Mouse (Mus musculus): Measurements from ENCODE around the gene Fyn. TPM values are rescaled to one million over a fixed set of nuclear protein-coding genes. Genes with fewer than 3 reads are reported as not detected.
A peak's percentile ranks its signal among the peaks of the same experiment; 100 is the strongest.

Fyn gene
- polyA plus RNA-seq, 1 experiment from 2014 or later, result 85.0 TPM

DNA sequence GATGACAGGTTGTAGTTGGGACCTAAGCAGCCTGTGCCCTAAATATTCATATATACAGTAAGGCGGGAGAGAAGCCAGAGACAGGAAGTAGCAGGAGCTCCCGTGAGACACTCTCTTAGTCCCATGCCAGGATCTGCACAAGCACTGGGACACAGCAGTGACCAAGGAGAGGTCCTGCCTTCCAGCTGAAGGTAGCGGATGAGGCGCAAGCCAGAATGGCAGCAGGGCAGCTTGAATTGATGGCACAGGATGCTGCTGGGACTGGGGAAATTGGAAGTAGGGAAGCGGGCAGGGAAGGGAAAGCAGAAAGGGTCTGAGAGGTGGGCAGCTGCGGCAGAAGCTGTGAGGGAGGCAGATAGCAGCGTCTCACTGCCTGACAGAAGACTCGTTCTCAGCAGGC is 81.7 kb downstream of the Fyn start:
- no peaks in the 10 kb centered on the region for H3K27me3 ChIP-seq (replicated peaks; ENCODE audit: control insufficient read depth, insufficient read depth, low read length)
- peaks cover 7% of the 10 kb centered on the region; the same call in 1 of the 2 replicates for H3K4me1 ChIP-seq (ENCODE audit: control insufficient read depth, insufficient read depth, low read length)
- ATAC-seq (no peak), DNase-seq (ENCODE audit: low spot score) (no peak)
- H3K4me2 ChIP-seq (ENCODE audit: low read length), result no peak overlapping the region
- no peak overlapping the region for H3K4me3 ChIP-seq (ENCODE audit: low read depth, low read length)
- WGBS, result 77% methylated on average over 8 of the region's 8 CpGs
- H3K9ac ChIP-seq (ENCODE audit: low read length), result no peak overlapping the region
- H3K27ac ChIP-seq (ENCODE audit: low read depth, low read length), result peak overlapping the region; percentile 45; the same call in 1 of the 2 replicates
- H3K36me3 ChIP-seq (ENCODE audit: control insufficient read depth, insufficient read depth, low read length), result peaks cover 1% of the 10 kb centered on the region; the same call in 1 of the 2 replicates
- H3K9me3 ChIP-seq (replicated peaks; ENCODE audit: control insufficient read depth, low read length), result no peaks in the 10 kb centered on the region

DNA sequence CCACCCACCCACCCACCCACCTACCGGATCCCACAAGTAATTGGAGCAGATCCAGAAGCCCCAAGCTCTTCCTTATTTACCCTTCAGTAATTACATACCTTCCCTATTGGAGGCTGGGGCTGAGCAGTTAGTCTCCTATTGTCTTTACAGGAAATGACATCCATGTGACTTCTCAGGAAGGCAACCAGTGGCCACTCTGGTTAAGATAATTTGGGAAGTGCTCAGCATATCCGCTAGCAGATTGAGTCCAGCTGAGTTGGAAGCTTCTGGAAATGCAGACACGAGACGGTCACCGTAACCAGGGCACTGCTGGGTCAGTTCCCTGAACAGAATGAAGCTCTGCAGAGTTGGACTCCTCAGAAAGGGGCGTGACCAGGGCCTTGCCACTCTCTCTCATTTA is 82.4 kb downstream of the Fyn start:
- no peak for ATAC-seq
- Histone ChIP-seq H3K36me3 (ENCODE audit: control insufficient read depth, insufficient read depth, low read length) (peaks cover 5% of the 10 kb centered on the region; the same call in 1 of the 2 replicates), H3K4me2 (ENCODE audit: low read length) (no peak overlapping the region), H3K9me3 (replicated peaks; ENCODE audit: control insufficient read depth, low read length) (no peaks in the 10 kb centered on the region), H3K4me1 (ENCODE audit: control insufficient read depth, insufficient read depth, low read length) (peaks cover 7% of the 10 kb centered on the region; the same call in 1 of the 2 replicates), H3K9ac (ENCODE audit: low read length) (no peak overlapping the region), H3K27ac (ENCODE audit: low read depth, low read length) (no peak overlapping the region), H3K27me3 (replicated peaks; ENCODE audit: control insufficient read depth, insufficient read depth, low read length) (no peaks in the 10 kb centered on the region), H3K4me3 (ENCODE audit: low read depth, low read length) (no peak overlapping the region)
- DNase-seq (ENCODE audit: low spot score), result no peak
- WGBS, result 82% methylated on average over 6 of the region's 6 CpGs

DNA sequence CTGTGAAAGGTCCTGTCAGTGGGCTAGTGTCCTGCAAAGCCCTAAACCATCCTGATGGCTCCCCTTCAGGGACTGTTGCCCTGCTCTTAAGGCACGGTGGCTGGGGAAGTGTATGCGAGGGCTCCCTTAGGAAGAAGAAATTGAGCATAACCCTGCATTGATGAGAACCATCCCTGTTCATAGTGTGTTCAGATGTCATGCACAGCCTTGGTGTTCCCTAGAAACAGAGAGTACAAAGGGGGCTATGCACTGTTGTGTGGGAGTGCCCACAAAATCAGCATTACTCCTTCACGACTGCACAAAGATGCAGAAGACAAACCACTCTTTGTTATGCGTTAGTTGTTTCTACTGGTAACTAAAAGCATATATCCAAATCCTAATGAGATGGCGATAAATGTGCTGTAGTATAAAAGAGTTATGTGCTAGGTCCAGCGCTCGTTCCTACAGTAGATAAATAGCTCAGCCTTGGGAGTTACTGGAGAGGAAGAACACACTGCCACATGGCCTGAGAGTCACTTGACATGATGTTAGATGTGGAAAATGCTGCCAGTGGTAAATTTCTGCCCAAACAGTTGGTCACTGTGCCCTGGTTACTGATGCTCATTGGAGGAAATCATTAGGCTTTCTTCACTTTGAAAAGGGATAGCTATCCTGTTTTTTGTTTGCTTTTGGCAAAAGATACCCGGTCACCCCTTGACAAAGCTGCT is 83.4 kb downstream of the Fyn start:
- Histone ChIP-seq H3K27ac (ENCODE audit: low read depth, low read length) (no peak overlapping the region), H3K9ac (ENCODE audit: low read length) (no peak overlapping the region), H3K9me3 (replicated peaks; ENCODE audit: control insufficient read depth, low read length) (no peaks in the 10 kb centered on the region), H3K4me2 (ENCODE audit: low read length) (no peak overlapping the region), H3K4me3 (ENCODE audit: low read depth, low read length) (no peak overlapping the region), H3K36me3 (ENCODE audit: control insufficient read depth, insufficient read depth, low read length) (peaks cover 5% of the 10 kb centered on the region; the same call in 1 of the 2 replicates), H3K27me3 (replicated peaks; ENCODE audit: control insufficient read depth, insufficient read depth, low read length) (no peaks in the 10 kb centered on the region), H3K4me1 (ENCODE audit: control insufficient read depth, insufficient read depth, low read length) (peaks cover 12% of the 10 kb centered on the region; the same call in 1 of the 2 replicates)
- DNase-seq (ENCODE audit: low spot score) (no peak), ATAC-seq (no peak)
- WGBS, result 56% methylated on average over 8 of the region's 8 CpGs

DNA sequence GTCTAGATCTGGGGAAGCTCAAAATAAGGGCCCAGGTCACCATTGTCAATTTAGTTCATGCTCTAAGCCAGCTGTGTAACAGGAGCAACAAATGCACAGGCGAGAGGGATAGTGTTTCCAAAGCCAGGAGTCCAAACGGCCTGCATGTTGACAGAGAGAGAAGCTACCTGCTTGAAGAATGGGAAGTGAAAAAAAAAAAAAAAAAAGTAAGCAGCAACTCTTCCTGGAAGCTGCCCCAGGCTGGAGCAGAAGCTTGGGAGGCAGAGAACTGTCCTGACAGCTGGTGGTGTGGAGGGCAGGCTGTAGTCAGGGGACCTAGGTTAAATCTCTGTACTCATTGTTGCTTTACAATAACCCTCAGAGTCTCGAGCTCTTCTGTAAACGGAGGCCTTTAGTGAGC is 86.7 kb downstream of the Fyn start:
- H3K27ac ChIP-seq (ENCODE audit: low read depth, low read length), result no peak overlapping the region
- H3K9ac ChIP-seq (ENCODE audit: low read length), result no peak overlapping the region
- ATAC-seq (no peak), DNase-seq (ENCODE audit: low spot score) (no peak)
- H3K4me1 ChIP-seq (ENCODE audit: control insufficient read depth, insufficient read depth, low read length), result peaks cover 36% of the 10 kb centered on the region
- H3K36me3 ChIP-seq (ENCODE audit: control insufficient read depth, insufficient read depth, low read length), result peaks cover 5% of the 10 kb centered on the region; the same call in 1 of the 2 replicates
- H3K27me3 ChIP-seq (replicated peaks; ENCODE audit: control insufficient read depth, insufficient read depth, low read length), result no peaks in the 10 kb centered on the region
- no peak overlapping the region for H3K4me2 ChIP-seq (ENCODE audit: low read length)
- 49% methylated on average over 4 of the region's 4 CpGs for WGBS
- H3K9me3 ChIP-seq (replicated peaks; ENCODE audit: control insufficient read depth, low read length), result no peaks in the 10 kb centered on the region
- no peak overlapping the region for H3K4me3 ChIP-seq (ENCODE audit: low read depth, low read length)

DNA sequence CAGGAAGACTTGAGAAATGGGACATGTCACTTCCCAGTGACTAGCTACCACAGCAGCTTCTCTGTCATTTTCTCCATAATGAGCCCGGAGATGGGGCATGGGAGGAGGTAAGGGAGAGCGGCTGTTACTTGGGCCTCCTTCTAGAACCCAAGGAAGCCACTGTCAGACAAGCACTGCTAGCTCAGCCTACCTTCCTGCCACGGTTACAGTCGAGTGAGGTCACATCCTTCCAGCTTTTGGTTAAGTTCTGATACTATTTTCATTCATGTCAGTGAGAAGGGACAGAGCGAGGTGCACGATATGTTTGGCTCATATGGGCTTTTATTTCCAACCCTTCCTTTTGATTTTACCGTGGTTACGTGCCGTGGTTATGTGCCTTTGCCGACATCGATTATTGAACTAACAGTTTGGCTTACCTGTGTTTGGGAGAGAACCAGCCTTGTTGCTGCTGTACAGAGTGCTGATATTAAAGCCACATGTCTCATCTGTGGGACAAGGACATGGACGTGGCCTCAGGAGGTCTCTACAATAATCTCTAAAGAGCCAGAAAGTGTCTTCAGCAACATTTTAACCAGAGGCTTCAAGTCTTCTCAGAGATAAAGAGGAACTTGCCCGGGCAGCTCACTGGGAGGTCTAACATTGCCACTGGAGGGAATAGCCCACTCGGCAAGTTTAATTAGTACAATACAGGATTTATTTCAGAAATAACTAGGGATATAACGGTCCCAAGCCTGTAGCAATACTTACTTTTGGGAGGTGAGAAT is 87.4 kb downstream of the Fyn start:
- WGBS, result 84% methylated on average over 15 of the region's 15 CpGs
- H3K4me1 ChIP-seq (ENCODE audit: control insufficient read depth, insufficient read depth, low read length), result peaks cover 40% of the 10 kb centered on the region
- no peak for DNase-seq (ENCODE audit: low spot score)

DNA sequence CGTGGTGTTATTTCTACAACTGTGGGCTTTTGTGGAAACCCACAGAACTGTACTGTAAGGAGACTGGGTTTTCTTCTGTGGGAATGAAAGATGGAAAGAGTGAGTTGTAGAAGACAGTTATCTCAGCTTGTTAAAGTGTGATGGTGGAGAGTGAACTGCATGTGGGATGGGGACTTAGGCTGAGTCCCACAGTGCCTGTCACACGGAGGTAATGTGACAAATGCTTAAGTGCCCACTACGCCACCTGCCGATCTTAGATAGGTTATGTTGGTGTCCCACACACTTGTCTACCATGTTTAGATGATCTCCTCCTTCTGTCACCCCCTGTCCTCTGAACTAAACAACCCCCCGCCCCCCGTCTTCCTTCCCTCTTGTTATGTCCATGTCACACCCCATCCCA is 88.1 kb downstream of the Fyn start:
- Histone ChIP-seq H3K4me1 (ENCODE audit: control insufficient read depth, insufficient read depth, low read length) (peaks cover 43% of the 10 kb centered on the region), H3K4me3 (ENCODE audit: low read depth, low read length) (no peak overlapping the region), H3K27me3 (replicated peaks; ENCODE audit: control insufficient read depth, insufficient read depth, low read length) (no peaks in the 10 kb centered on the region), H3K27ac (ENCODE audit: low read depth, low read length) (0 out of 2 replicates have a peak overlapping the region, but pooled peaks have one; percentile 30), H3K9me3 (replicated peaks; ENCODE audit: control insufficient read depth, low read length) (no peaks in the 10 kb centered on the region), H3K36me3 (ENCODE audit: control insufficient read depth, insufficient read depth, low read length) (peaks cover 5% of the 10 kb centered on the region; the same call in 1 of the 2 replicates), H3K4me2 (ENCODE audit: low read length) (no peak overlapping the region), H3K9ac (ENCODE audit: low read length) (no peak overlapping the region)
- DNase-seq (ENCODE audit: low spot score), result no peak
- WGBS, result 89% methylated on average over 6 of the region's 6 CpGs
- no peak for ATAC-seq

More for the DNA sequence above, 87.4 kb downstream of the Fyn start:
- no peaks in the 10 kb centered on the region for H3K27me3 ChIP-seq (replicated peaks; ENCODE audit: control insufficient read depth, insufficient read depth, low read length)
- H3K36me3 ChIP-seq (ENCODE audit: control insufficient read depth, insufficient read depth, low read length), result peaks cover 5% of the 10 kb centered on the region; the same call in 1 of the 2 replicates
- no peak overlapping the region for H3K9ac ChIP-seq (ENCODE audit: low read length)
- H3K4me3 ChIP-seq (ENCODE audit: low read depth, low read length), result no peak overlapping the region
- ATAC-seq, result no peak
- H3K4me2 ChIP-seq (ENCODE audit: low read length), result no peak overlapping the region
- no peak overlapping the region for H3K27ac ChIP-seq (ENCODE audit: low read depth, low read length)
- H3K9me3 ChIP-seq (replicated peaks; ENCODE audit: control insufficient read depth, low read length), result no peaks in the 10 kb centered on the region

DNA sequence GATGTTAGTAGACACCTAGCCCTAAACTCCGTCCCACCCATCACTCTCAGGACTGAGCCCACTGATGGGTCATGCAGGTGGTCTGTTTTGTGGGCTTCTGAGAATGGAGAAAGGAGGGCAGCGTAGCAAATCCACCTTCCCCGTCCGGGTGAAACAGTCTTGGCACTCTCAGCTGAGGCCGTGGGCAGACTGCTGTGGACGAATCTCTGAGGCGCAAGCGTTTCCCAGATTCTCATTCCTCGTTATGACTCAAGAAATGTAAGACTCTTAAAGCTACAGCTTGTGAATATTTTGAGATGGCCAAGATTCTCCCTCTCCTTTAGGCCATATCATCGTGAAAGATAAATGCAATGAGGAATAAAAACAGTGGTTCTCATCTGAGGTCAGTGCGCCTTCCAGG is 88.6 kb downstream of the Fyn start:
- Histone ChIP-seq H3K36me3 (ENCODE audit: control insufficient read depth, insufficient read depth, low read length) (peaks cover 5% of the 10 kb centered on the region; the same call in 1 of the 2 replicates), H3K27ac (ENCODE audit: low read depth, low read length) (0 out of 2 replicates have a peak overlapping the region, but pooled peaks have one; percentile 30), H3K4me2 (ENCODE audit: low read length) (no peak overlapping the region), H3K9ac (ENCODE audit: low read length) (0 out of 2 replicates have a peak overlapping the region, but pooled peaks have one; percentile 18), H3K4me3 (ENCODE audit: low read depth, low read length) (no peak overlapping the region), H3K27me3 (replicated peaks; ENCODE audit: control insufficient read depth, insufficient read depth, low read length) (no peaks in the 10 kb centered on the region), H3K4me1 (ENCODE audit: control insufficient read depth, insufficient read depth, low read length) (peaks cover 48% of the 10 kb centered on the region), H3K9me3 (replicated peaks; ENCODE audit: control insufficient read depth, low read length) (no peaks in the 10 kb centered on the region)
- DNase-seq (ENCODE audit: low spot score) (no peak), ATAC-seq (no peak)
- WGBS, result 87% methylated on average over 11 of the region's 11 CpGs

DNA sequence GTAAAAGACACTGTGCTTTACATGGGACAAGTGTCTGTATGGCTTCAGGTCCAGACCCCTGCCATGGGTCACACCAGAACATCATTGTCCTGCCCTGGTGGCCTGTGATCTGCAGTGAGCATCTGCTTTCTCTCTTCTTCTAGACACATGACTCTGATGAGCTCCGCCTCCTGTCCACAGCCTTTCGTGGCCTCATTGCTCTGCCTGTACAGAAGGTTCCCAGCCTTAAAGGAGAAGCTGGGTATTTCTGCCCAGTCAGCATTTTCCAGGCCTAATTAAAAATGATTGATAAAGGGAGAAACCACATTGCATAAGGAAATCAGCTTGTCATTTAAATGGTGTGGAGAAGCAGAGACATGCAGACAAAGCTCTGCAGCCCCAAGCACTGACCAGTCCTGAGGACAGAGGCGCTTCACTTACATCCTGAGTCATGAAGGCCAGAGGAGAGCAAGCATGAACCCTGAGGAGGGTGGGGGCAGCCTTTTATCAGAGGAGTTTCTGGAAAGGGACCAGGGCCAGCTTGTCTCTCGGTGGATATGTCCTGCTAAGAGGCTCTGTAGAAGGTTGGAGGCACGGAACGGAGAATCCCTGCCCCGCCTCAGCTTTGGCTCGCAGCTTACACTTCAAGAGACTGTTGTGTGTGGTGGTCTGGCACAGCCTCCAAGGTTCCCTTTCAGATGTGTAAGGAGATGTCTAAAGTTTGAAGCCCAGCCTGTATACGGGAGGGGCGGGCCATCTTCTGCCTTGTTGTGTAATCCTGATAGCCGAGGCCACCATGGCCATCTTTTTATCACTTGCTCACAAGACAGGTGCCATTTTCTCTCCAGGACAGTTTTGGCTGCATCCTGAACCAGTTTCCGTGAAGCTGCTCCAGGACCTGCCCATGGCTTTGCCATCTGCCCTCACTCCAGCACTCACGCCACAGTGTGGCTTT is 90.4 kb downstream of the Fyn start:
- ATAC-seq (peak; percentile 54), DNase-seq (ENCODE audit: low spot score) (no peak)
- H3K4me1 ChIP-seq (ENCODE audit: control insufficient read depth, insufficient read depth, low read length), result peaks cover 55% of the 10 kb centered on the region
- peaks cover 5% of the 10 kb centered on the region; the same call in 1 of the 2 replicates for H3K36me3 ChIP-seq (ENCODE audit: control insufficient read depth, insufficient read depth, low read length)
- H3K4me2 ChIP-seq (ENCODE audit: low read length), result no peak overlapping the region
- WGBS, result 63% methylated on average over 13 of the region's 13 CpGs
- no peaks in the 10 kb centered on the region for H3K27me3 ChIP-seq (replicated peaks; ENCODE audit: control insufficient read depth, insufficient read depth, low read length)
- peak overlapping the region; percentile 29; the same call in 1 of the 2 replicates for H3K27ac ChIP-seq (ENCODE audit: low read depth, low read length)
- no peak overlapping the region for H3K4me3 ChIP-seq (ENCODE audit: low read depth, low read length)
- H3K9ac ChIP-seq (ENCODE audit: low read length), result no peak overlapping the region
- H3K9me3 ChIP-seq (replicated peaks; ENCODE audit: control insufficient read depth, low read length), result no peaks in the 10 kb centered on the region
